Comparison of ENCODE assay signal across 8 mouse cellular contexts in genomic region chr2:167219154-167219775, GRCm38 (mm10). TPM values are rescaled to one million over a fixed set of nuclear protein-coding genes. Genes with fewer than 3 reads are reported as not detected.
A peak's percentile ranks its signal among the peaks of the same experiment; 100 is the strongest.
DNase-seq lines count a peak whose midpoint lies in the region; ATAC-seq and TF ChIP-seq lines count a peak whose summit lies in the region.

No protein-coding gene starts in this region.

- no peak overlapping the region for H3K27ac ChIP-seq in heart, adult 2 months
- H3K27ac ChIP-seq in kidney, embryonic 15.5 days, result no peak overlapping the region
- no peak overlapping the region for H3K27ac ChIP-seq in limb, embryonic 14.5 days (replicated peaks; ENCODE audit: low read depth, low read length)
- H3K27ac ChIP-seq in neural tube, embryonic 11.5 days (ENCODE audit: low read depth, low read length), result no peak overlapping the region
- H3K27ac ChIP-seq in stomach, embryonic 15.5 days, result no peak overlapping the region

- H3K4me1 ChIP-seq in heart, adult 2 months (ENCODE audit: control insufficient read depth, insufficient read depth, low read length), result no peaks in the 10 kb centered on the region; the same call in 1 of the 2 replicates
- peaks cover 3% of the 10 kb centered on the region; the same call in 1 of the 2 replicates for H3K4me1 ChIP-seq in kidney, embryonic 15.5 days
- no peaks in the 10 kb centered on the region for H3K4me1 ChIP-seq in limb, embryonic 14.5 days (ENCODE audit: control insufficient read depth, insufficient read depth, low read length)
- H3K4me1 ChIP-seq in neural tube, embryonic 11.5 days (ENCODE audit: control insufficient read depth, insufficient read depth, low read length), result no peaks in the 10 kb centered on the region
- no peaks in the 10 kb centered on the region for H3K4me1 ChIP-seq in stomach, embryonic 15.5 days

- intact Hi-C loops in heart, adult 2 months (cut with DNase I), result loop anchor here (1.0 kb wide), 2 partner anchors 107 to 147 kb away; no protein-coding TSS in a partner anchor

- H3K4me3 ChIP-seq in heart, adult 2 months, result no peak overlapping the region
- no peak overlapping the region for H3K4me3 ChIP-seq in kidney, embryonic 15.5 days (replicated peaks)
- H3K4me3 ChIP-seq in limb, embryonic 14.5 days (replicated peaks; ENCODE audit: low read length), result no peak overlapping the region
- no peak overlapping the region for H3K4me3 ChIP-seq in neural tube, embryonic 11.5 days (ENCODE audit: low read depth, low read length)
- H3K4me3 ChIP-seq in stomach, embryonic 15.5 days (replicated peaks), result no peak overlapping the region

- H3K27me3 ChIP-seq in heart, adult 2 months (ENCODE audit: control insufficient read depth, insufficient read depth, low read length), result no peaks in the 10 kb centered on the region
- no peaks in the 10 kb centered on the region for H3K27me3 ChIP-seq in kidney, embryonic 15.5 days
- H3K27me3 ChIP-seq in limb, embryonic 14.5 days (ENCODE audit: control insufficient read depth, insufficient read depth, low read length), result no peaks in the 10 kb centered on the region
- no peaks in the 10 kb centered on the region for H3K27me3 ChIP-seq in neural tube, embryonic 11.5 days (ENCODE audit: control insufficient read depth, insufficient read depth, low read length)
- no peaks in the 10 kb centered on the region for H3K27me3 ChIP-seq in stomach, embryonic 15.5 days (replicated peaks)

- peak; percentile 57; the same call in 1 of the 2 replicates for ATAC-seq in kidney, embryonic 15.5 days (replicated peaks; ENCODE audit: low FRiP score)
- peak; percentile 75 for ATAC-seq in limb, embryonic 14.5 days (ENCODE audit: low FRiP score, low read depth)
- no peak for ATAC-seq in neural tube, embryonic 11.5 days (ENCODE audit: insufficient read depth, low FRiP score, low TSS enrichment)
- ATAC-seq in stomach, embryonic 15.5 days (ENCODE audit: insufficient read depth, low FRiP score, low read depth), result peak; percentile 79

- H3K79me2 ChIP-seq in heart, adult 2 months (replicated peaks; ENCODE audit: control insufficient read depth, insufficient read depth, low read length), result no peaks in the 10 kb centered on the region

- peak; percentile 37 for DNase-seq in 3134 (ENCODE audit: extremely low read depth, insufficient read length, low spot score)
- peak; percentile 89 for DNase-seq in adrenal gland, postnatal 10 days
- peak; percentile 80 for DNase-seq in embryo, embryonic 9.5 days (ENCODE audit: extremely low spot score)
- DNase-seq in heart, adult 2 months, result peak; percentile 81 to 86
- peak; percentile 84 for DNase-seq in limb, embryonic 14.5 days (ENCODE audit: low spot score)
- DNase-seq in neural tube, embryonic 11.5 days (ENCODE audit: low spot score), result peak; percentile 84

- H3K9ac ChIP-seq in heart, adult 2 months (ENCODE audit: low read depth, low read length), result 0 out of 2 replicates have a peak overlapping the region, but pooled peaks have one; percentile 1
- H3K9ac ChIP-seq in kidney, embryonic 15.5 days, result no peak overlapping the region
- H3K9ac ChIP-seq in limb, embryonic 14.5 days (ENCODE audit: low read depth, low read length, severe bottlenecking), result no peak overlapping the region
- H3K9ac ChIP-seq in neural tube, embryonic 11.5 days (ENCODE audit: low read length), result no peak overlapping the region
- no peak overlapping the region for H3K9ac ChIP-seq in stomach, embryonic 15.5 days

- TF ChIP-seq EP300 in heart, adult 2 months (IDR thresholded peaks at IDR 0.05; ENCODE audit: insufficient read depth, low read depth, low read length), result peak; percentile 98

- H3K9me3 ChIP-seq in kidney, embryonic 15.5 days (replicated peaks), result no peaks in the 10 kb centered on the region
- H3K9me3 ChIP-seq in limb, embryonic 14.5 days (ENCODE audit: control insufficient read depth, low read length), result no peaks in the 10 kb centered on the region
- H3K9me3 ChIP-seq in neural tube, embryonic 11.5 days (ENCODE audit: control insufficient read depth, low read length), result no peaks in the 10 kb centered on the region
- no peaks in the 10 kb centered on the region for H3K9me3 ChIP-seq in stomach, embryonic 15.5 days

- TF ChIP-seq CTCF in heart, adult 2 months (IDR thresholded peaks at IDR 0.05), result peak; percentile 97

- TF ChIP-seq POLR2A in heart, adult 2 months (IDR thresholded peaks at IDR 0.05; ENCODE audit: insufficient read depth, low read depth, low read length), result peak; percentile 22; the same call in 1 of the 2 replicates
- no peak for TF ChIP-seq POLR2A in limb, embryonic 14.5 days (IDR thresholded peaks at IDR 0.05; ENCODE audit: borderline replicate concordance, extremely low read depth, insufficient read depth, insufficient read length)

- no peaks in the 10 kb centered on the region for H3K36me3 ChIP-seq in heart, adult 2 months (ENCODE audit: control insufficient read depth, insufficient read depth, low read length)
- H3K36me3 ChIP-seq in kidney, embryonic 15.5 days, result 0 out of 2 replicates have a peak, but pooled peaks cover under 1% of the 10 kb centered on the region
- H3K36me3 ChIP-seq in limb, embryonic 14.5 days (ENCODE audit: control insufficient read depth, insufficient read depth, low read length), result peaks cover 8% of the 10 kb centered on the region
- H3K36me3 ChIP-seq in neural tube, embryonic 11.5 days (ENCODE audit: control insufficient read depth, insufficient read depth, low read length), result no peaks in the 10 kb centered on the region
- H3K36me3 ChIP-seq in stomach, embryonic 15.5 days, result peaks cover 4% of the 10 kb centered on the region; the same call in 1 of the 2 replicates

- no peak overlapping the region for H3K4me2 ChIP-seq in kidney, embryonic 15.5 days
- H3K4me2 ChIP-seq in limb, embryonic 14.5 days (replicated peaks; ENCODE audit: low read depth, low read length, severe bottlenecking), result no peak overlapping the region
- H3K4me2 ChIP-seq in neural tube, embryonic 11.5 days (ENCODE audit: low read depth), result no peak overlapping the region
- H3K4me2 ChIP-seq in stomach, embryonic 15.5 days, result no peak overlapping the region

- 35% methylated on average over 8 of the region's 8 CpGs for whole genome bisulfite sequencing in heart, adult 2 months
- 49% methylated on average over 8 of the region's 8 CpGs for WGBS in kidney, embryonic 15.5 days
- WGBS in limb, embryonic 14.5 days, result 51% methylated on average over 8 of the region's 8 CpGs
- 57% methylated on average over 8 of the region's 8 CpGs for WGBS in neural tube, embryonic 11.5 days
- 44% methylated on average over 8 of the region's 8 CpGs for WGBS in stomach, embryonic 15.5 days

RNA-seq across cellular contexts. Expression of gene Ptgis, which starts 21.1 kb away (rescaled TPM):
- 10 to 100 TPM; 18.7 to 23.3 TPM for total RNA-seq in adrenal gland, postnatal 10 days (2021)
- 10 to 100 TPM; 16.3 to 17.7 TPM for total RNA-seq in heart, adult 2 months (2021)
- 31.3 and 32.1 TPM in 2 replicates for polyA plus RNA-seq in heart, adult 2 months (2012; rRNA removed)
- polyA plus RNA-seq in kidney, embryonic 15.5 days (2015; fragmentation: Nextera tagmentation; extraction: Ambion mirVana), result 18.7 and 21.1 TPM in 2 replicates
- 37.7 and 53.0 TPM in 2 replicates for polyA plus RNA-seq in limb, embryonic 14.5 days (2012; rRNA removed)
- polyA plus RNA-seq in limb, embryonic 14.5 days (2014; fragmentation: Nextera tagmentation; extraction: Ambion mirVana), result 31.2 and 31.8 TPM in 2 replicates
- polyA plus RNA-seq in neural tube, embryonic 11.5 days (2014; fragmentation: Nextera tagmentation; extraction: Ambion mirVana), result 10.6 and 10.7 TPM in 2 replicates
- 18.2 and 20.2 TPM in 2 replicates for polyA plus RNA-seq in stomach, embryonic 15.5 days (2015; fragmentation: Nextera tagmentation; extraction: Ambion mirVana)

RNA-seq across cellular contexts. Expression of gene Kcnb1, which starts 29.3 kb away (rescaled TPM):
- total RNA-seq in adrenal gland, postnatal 10 days (2021), result 10 to 100 TPM; 20.8 to 27.7 TPM
- total RNA-seq in heart, adult 2 months (2021), result 10 to 100 TPM; 32.8 to 38.8 TPM
- polyA plus RNA-seq in heart, adult 2 months (2012; rRNA removed), result 17.2 and 19.2 TPM in 2 replicates
- polyA plus RNA-seq in kidney, embryonic 15.5 days (2015; fragmentation: Nextera tagmentation; extraction: Ambion mirVana), result 0.95 and 1.9 TPM in 2 replicates
- 2.7 and 3.3 TPM in 2 replicates for polyA plus RNA-seq in limb, embryonic 14.5 days (2012; rRNA removed)
- 1.3 and 1.6 TPM in 2 replicates for polyA plus RNA-seq in limb, embryonic 14.5 days (2014; fragmentation: Nextera tagmentation; extraction: Ambion mirVana)
- 1.1 TPM in 2 replicates for polyA plus RNA-seq in neural tube, embryonic 11.5 days (2014; fragmentation: Nextera tagmentation; extraction: Ambion mirVana)
- 1.4 and 1.5 TPM in 2 replicates for polyA plus RNA-seq in stomach, embryonic 15.5 days (2015; fragmentation: Nextera tagmentation; extraction: Ambion mirVana)

Comparison
In these comparisons a context has a peak if more than half of its experiments do, and no peak if none do; other contexts are left out.
1. DNase-seq: peak in every context shown above with its lines; median percentile 89 in adrenal gland, postnatal 10 days; 84 in limb, embryonic 14.5 days; 84 in neural tube, embryonic 11.5 days; 84 in heart, adult 2 months; 80 in embryo, embryonic 9.5 days; 37 in 3134.